Mouse (Mus musculus): ENCODE results near the gene Cntd1. TPM values are rescaled to one million over a fixed set of nuclear protein-coding genes. Genes with fewer than 3 reads are reported as not detected.

Gene Cntd1
- total and polyA plus RNA-seq, 3 experiments: 0.96 to 2.5 (median 0.98) TPM

GRCm38 (mm10) chr11:101315665-101316500 is 37.1 kb downstream of the Cntd1 start, which contains the start of gene Psme3:
Gene Psme3, plus strand, starts transcription at chr11:101316213.
- dilution Hi-C loops (cut with MboI; ENCODE audit: extremely low pct_ligation_motif_present, extremely low pct_unique_long_range_greater_than_20kb, low sequenced_read_pairs): no loop called here

GRCm38 (mm10) chr11:101316501-101316917 is 37.7 kb downstream of the Cntd1 start:
- H3K27ac ChIP-seq (ENCODE audit: insufficient read depth, low read depth): peak overlapping the region; percentile 75
- peak overlapping the region; percentile 99 for H3K4me2 ChIP-seq (ENCODE audit: insufficient read depth, low read depth, poor library complexity, severe bottlenecking)
- H3K27me3 ChIP-seq (replicated peaks): no peaks in the 10 kb centered on the region
- no peaks in the 10 kb centered on the region for H3K9me3 ChIP-seq (replicated peaks; ENCODE audit: low read length)
- peak overlapping the region; percentile 93 for H3K9ac ChIP-seq (ENCODE audit: insufficient read depth, low read depth)
- dilution Hi-C loops (cut with MboI; ENCODE audit: extremely low pct_ligation_motif_present, extremely low pct_unique_long_range_greater_than_20kb, low sequenced_read_pairs): no loop called here
- H3K4me1 ChIP-seq (ENCODE audit: control insufficient read depth in 1 of 2, insufficient read depth in 2 of 2): peaks cover 6 to 28% of the 10 kb centered on the region in 2 experiments
- in situ Hi-C loops (cut with MboI; ENCODE audit: low pct_ligation_motif_present, low pct_unique_long_range_greater_than_20kb, low sequenced_read_pairs): no loop called here
- peaks cover 35 to 42% of the 10 kb centered on the region in 2 experiments for H3K36me3 ChIP-seq (replicated peaks in 1 of 2; ENCODE audit: control insufficient read depth in 1 of 2, insufficient read depth in 1 of 2, low read length in 1 of 2)
- peak overlapping the region; percentile 90 to 97 (median 94) for H3K4me3 ChIP-seq (replicated peaks in 1 of 3; ENCODE audit: low read depth in 2 of 3, low read length in 2 of 3, poor library complexity in 1 of 3)
- H3K79me2 ChIP-seq (replicated peaks; ENCODE audit: control insufficient read depth, extremely low read depth, insufficient read depth, poor library complexity, severe bottlenecking): peaks cover 36% of the 10 kb centered on the region
- peak; percentile 72 for DNase-seq (ENCODE audit: extremely low read depth)
- peak; percentile 60; the same call in 1 of the 2 replicates for TF ChIP-seq CHD2 (IDR thresholded peaks at IDR 0.05; ENCODE audit: low read length)
- peak; percentile 87 for TF ChIP-seq MYC (IDR thresholded peaks at IDR 0.05; ENCODE audit: low read depth, low read length)
- TF ChIP-seq IRF4 (IDR thresholded peaks at IDR 0.05; ENCODE audit: low read depth, low read length): 0 out of 2 replicates have a peak, but pooled peaks have one; percentile 1
- peak; percentile 91 for TF ChIP-seq MXI1 (IDR thresholded peaks at IDR 0.05; ENCODE audit: low read depth, low read length)
- 0 out of 2 replicates have a peak, but pooled peaks have one; percentile 37 for TF ChIP-seq KAT2A (IDR thresholded peaks at IDR 0.05; ENCODE audit: insufficient replicate concordance, low read length)
- TF ChIP-seq POLR2A (IDR thresholded peaks at IDR 0.05; ENCODE audit: low read depth, low read length): no peak
- peak; percentile 84 for TF ChIP-seq BHLHE40 (IDR thresholded peaks at IDR 0.05; ENCODE audit: low read depth, low read length)
- TF ChIP-seq ETS1 (conservative IDR thresholded peaks at IDR 0.05; ENCODE audit: low read depth, low read length): peak; percentile 55
- TF ChIP-seq SIN3A (IDR thresholded peaks at IDR 0.05; ENCODE audit: low read length): peak; percentile 86
- TF ChIP-seq UBTF (IDR thresholded peaks at IDR 0.05; ENCODE audit: low read depth, low read length): no peak
- 0 out of 2 replicates have a peak, but pooled peaks have one; percentile 5 for TF ChIP-seq ELF1 (IDR thresholded peaks at IDR 0.05; ENCODE audit: low read depth, low read length)
- TF ChIP-seq USF2 (conservative IDR thresholded peaks at IDR 0.05; ENCODE audit: low read depth, low read length): no peak; the same call in 1 of the 2 replicates
- TF ChIP-seq ZMIZ1 (IDR thresholded peaks at IDR 0.05; ENCODE audit: low read depth, low read length): 0 out of 2 replicates have a peak, but pooled peaks have one; percentile 1
- peak; percentile 24; the same call in 1 of the 2 replicates for TF ChIP-seq NRF1 (IDR thresholded peaks at IDR 0.05; ENCODE audit: low read depth, low read length)

More at GRCm38 (mm10) chr11:101315665-101316500, 37.1 kb downstream of the Cntd1 start, which contains the start of gene Psme3:
- peak within 1 kb of the TSS; percentile 75 for H3K27ac ChIP-seq (ENCODE audit: insufficient read depth, low read depth)
- H3K9me3 ChIP-seq (replicated peaks; ENCODE audit: low read length): no peaks in the 10 kb centered on the region
- peak within 1 kb of the TSS; percentile 99 for H3K4me2 ChIP-seq (ENCODE audit: insufficient read depth, low read depth, poor library complexity, severe bottlenecking)
- H3K4me1 ChIP-seq (ENCODE audit: control insufficient read depth in 1 of 2, insufficient read depth in 2 of 2): peaks cover 6 to 28% of the 10 kb centered on the region in 2 experiments
- peak within 1 kb of the TSS; percentile 90 to 97 (median 94) for H3K4me3 ChIP-seq (replicated peaks in 1 of 3; ENCODE audit: low read depth in 2 of 3, low read length in 2 of 3, poor library complexity in 1 of 3)
- peak within 1 kb of the TSS; percentile 93 for H3K9ac ChIP-seq (ENCODE audit: insufficient read depth, low read depth)
- in situ Hi-C loops (cut with MboI; ENCODE audit: low pct_ligation_motif_present, low pct_unique_long_range_greater_than_20kb, low sequenced_read_pairs): no loop called here
- no peaks in the 10 kb centered on the region for H3K27me3 ChIP-seq (replicated peaks)
- H3K79me2 ChIP-seq (replicated peaks; ENCODE audit: control insufficient read depth, extremely low read depth, insufficient read depth, poor library complexity, severe bottlenecking): peaks cover 36% of the 10 kb centered on the region
- TF ChIP-seq ZNF384 (IDR thresholded peaks at IDR 0.05; ENCODE audit: low read depth, low read length) (no peak), JUN (IDR thresholded peaks at IDR 0.05; ENCODE audit: insufficient read depth, low read depth, low read length) (no peak; the same call in 1 of the 2 replicates), PAX5 (IDR thresholded peaks at IDR 0.05; ENCODE audit: low read length) (no peak), MXI1 (IDR thresholded peaks at IDR 0.05; ENCODE audit: low read depth, low read length) (peak; percentile 99), MAZ (IDR thresholded peaks at IDR 0.05; ENCODE audit: low read depth, low read length) (peak; percentile 78), USF2 (conservative IDR thresholded peaks at IDR 0.05; ENCODE audit: low read depth, low read length) (peak; percentile 63), BHLHE40 (IDR thresholded peaks at IDR 0.05; ENCODE audit: low read depth, low read length) (peak; percentile 99), MEF2A (IDR thresholded peaks at IDR 0.05; ENCODE audit: borderline replicate concordance, low read depth, low read length) (peak; percentile 11; the same call in 1 of the 2 replicates), ZKSCAN1 (IDR thresholded peaks at IDR 0.05; ENCODE audit: borderline replicate concordance, low read depth, low read length) (no peak), MYC (IDR thresholded peaks at IDR 0.05; ENCODE audit: low read depth, low read length) (peak; percentile 100), JUND (conservative IDR thresholded peaks at IDR 0.05; ENCODE audit: low read depth, low read length) (no peak), POLR2A (IDR thresholded peaks at IDR 0.05; ENCODE audit: low read depth, low read length) (peak; percentile 92), MAFK (IDR thresholded peaks at IDR 0.05; ENCODE audit: insufficient replicate concordance, low read length) (no peak), IRF4 (IDR thresholded peaks at IDR 0.05; ENCODE audit: low read depth, low read length) (peak; percentile 55; the same call in 1 of the 2 replicates), MAX (IDR thresholded peaks at IDR 0.05; ENCODE audit: low read length) (peak; percentile 99), NRF1 (IDR thresholded peaks at IDR 0.05; ENCODE audit: low read depth, low read length) (peak; percentile 83), KAT2A (IDR thresholded peaks at IDR 0.05; ENCODE audit: insufficient replicate concordance, low read length) (peak; percentile 58; the same call in 1 of the 2 replicates), CHD2 (IDR thresholded peaks at IDR 0.05; ENCODE audit: low read length) (no peak), SIN3A (IDR thresholded peaks at IDR 0.05; ENCODE audit: low read length) (peak; percentile 90; the same call in 1 of the 2 replicates), CHD1 (IDR thresholded peaks at IDR 0.05; ENCODE audit: low read depth, low read length) (no peak), HCFC1 (IDR thresholded peaks at IDR 0.05; ENCODE audit: low read depth, low read length) (peak; percentile 86), ETS1 (conservative IDR thresholded peaks at IDR 0.05; ENCODE audit: low read depth, low read length) (peak; percentile 19; the same call in 1 of the 2 replicates), SMC3 (IDR thresholded peaks at IDR 0.05; ENCODE audit: low read depth, low read length) (no peak), ZC3H11A (IDR thresholded peaks at IDR 0.05; ENCODE audit: low read depth, low read length) (no peak), TCF12 (IDR thresholded peaks at IDR 0.05; ENCODE audit: low read depth, low read length) (peak; percentile 84), TBP (conservative IDR thresholded peaks at IDR 0.05; ENCODE audit: low read depth, low read length) (peak; percentile 68), ZMIZ1 (IDR thresholded peaks at IDR 0.05; ENCODE audit: low read depth, low read length) (peak; percentile 92), UBTF (IDR thresholded peaks at IDR 0.05; ENCODE audit: low read depth, low read length) (peak; percentile 73), ELF1 (IDR thresholded peaks at IDR 0.05; ENCODE audit: low read depth, low read length) (peak; percentile 86), GABPA (IDR thresholded peaks at IDR 0.05; ENCODE audit: insufficient replicate concordance, low read depth, low read length) (no peak; the same call in 1 of the 2 replicates), POLR2AphosphoS2 (IDR thresholded peaks at IDR 0.05; ENCODE audit: low read depth, low read length) (0 out of 2 replicates have a peak, but pooled peaks have one; percentile 31), USF1 (IDR thresholded peaks at IDR 0.05; ENCODE audit: low read depth, low read length) (peak; percentile 77), NELFE (IDR thresholded peaks at IDR 0.05; ENCODE audit: low read depth, low read length) (peak; percentile 71; the same call in 1 of the 2 replicates), CTCF (conservative IDR thresholded peaks at IDR 0.05 in 1 of 2, IDR thresholded peaks at IDR 0.05 in 1 of 2; ENCODE audit: low read depth in 2 of 2, low read length in 2 of 2) (no peak), E2F4 (IDR thresholded peaks at IDR 0.05; ENCODE audit: insufficient replicate concordance, low read depth, low read length) (peak; percentile 75; the same call in 1 of the 2 replicates), RAD21 (IDR thresholded peaks at IDR 0.05; ENCODE audit: low read depth, low read length) (no peak), EP300 (IDR thresholded peaks at IDR 0.05; ENCODE audit: low read length) (no peak), RCOR1 (conservative IDR thresholded peaks at IDR 0.05; ENCODE audit: low read depth, low read length) (0 out of 2 replicates have a peak, but pooled peaks have one; percentile 67)
- DNase-seq (ENCODE audit: extremely low read depth): peak; percentile 96
- peaks cover 28 to 36% of the 10 kb centered on the region in 2 experiments for H3K36me3 ChIP-seq (replicated peaks in 1 of 2; ENCODE audit: control insufficient read depth in 1 of 2, insufficient read depth in 1 of 2, low read length in 1 of 2)
